Mouse (Mus musculus): ENCODE measurements around the gene Srpk2. TPM values are rescaled to one million over a fixed set of nuclear protein-coding genes. Genes with fewer than 3 reads are reported as not detected.
"Not testable (repeated sequence)": the region's sequence is repeated elsewhere in the genome, so short reads cannot be mapped to it uniquely, and the experiment has no call there.

The Srpk2 gene
- total RNA-seq, 2 experiments from 2014 or later: 23.8 to 27.4 TPM

DNA sequence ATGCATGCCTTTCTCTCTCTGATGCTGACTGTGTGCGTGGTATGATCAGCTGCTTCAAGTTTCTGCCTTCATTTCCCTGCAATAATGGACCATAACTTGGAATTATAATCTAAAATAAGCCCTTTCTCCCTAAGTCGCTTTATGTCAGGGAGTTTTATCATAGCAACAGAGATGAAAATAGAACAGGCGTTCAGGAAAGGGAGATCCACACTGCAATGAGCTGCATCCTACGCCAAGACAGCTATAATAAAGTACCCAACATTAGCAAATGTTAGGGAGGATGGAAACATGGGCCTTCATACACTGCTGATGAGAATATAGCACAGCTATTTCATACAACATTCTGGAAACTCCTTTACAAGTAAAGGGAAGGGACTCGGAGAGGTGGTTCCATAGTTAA lies 116.2 kb downstream of the Srpk2 start:
- no peak for DNase-seq (ENCODE audit: low spot score)

GRCm38 (mm10) chr5:23566382-23566781 lies 118.0 kb downstream of the Srpk2 start:
- no peak for DNase-seq (ENCODE audit: low spot score)

GRCm38 (mm10) chr5:23562278-23563060 lies 121.9 kb downstream of the Srpk2 start:
- DNase-seq (ENCODE audit: low spot score): no peak

GRCm38 (mm10) chr5:23561227-23561626 lies 123.2 kb downstream of the Srpk2 start:
- DNase-seq (ENCODE audit: low spot score): no peak

- no peak for DNase-seq (ENCODE audit: low spot score)
Observed at GRCm38 (mm10) chr5:23560171-23560570, 124.2 kb downstream of the Srpk2 start.

GRCm38 (mm10) chr5:23556007-23556770 lies 128.2 kb downstream of the Srpk2 start:
- DNase-seq (ENCODE audit: low spot score): no peak

- not testable (repeated sequence) for DNase-seq (ENCODE audit: low spot score)
Observed at GRCm38 (mm10) chr5:23553338-23553737, 131.1 kb downstream of the Srpk2 start.

- DNase-seq (ENCODE audit: low spot score): peak; percentile 30
Observed at GRCm38 (mm10) chr5:23551687-23552086, 132.7 kb downstream of the Srpk2 start.

- DNase-seq (ENCODE audit: low spot score): no peak
Observed at GRCm38 (mm10) chr5:23535692-23536091, 148.7 kb downstream of the Srpk2 start.

DNA sequence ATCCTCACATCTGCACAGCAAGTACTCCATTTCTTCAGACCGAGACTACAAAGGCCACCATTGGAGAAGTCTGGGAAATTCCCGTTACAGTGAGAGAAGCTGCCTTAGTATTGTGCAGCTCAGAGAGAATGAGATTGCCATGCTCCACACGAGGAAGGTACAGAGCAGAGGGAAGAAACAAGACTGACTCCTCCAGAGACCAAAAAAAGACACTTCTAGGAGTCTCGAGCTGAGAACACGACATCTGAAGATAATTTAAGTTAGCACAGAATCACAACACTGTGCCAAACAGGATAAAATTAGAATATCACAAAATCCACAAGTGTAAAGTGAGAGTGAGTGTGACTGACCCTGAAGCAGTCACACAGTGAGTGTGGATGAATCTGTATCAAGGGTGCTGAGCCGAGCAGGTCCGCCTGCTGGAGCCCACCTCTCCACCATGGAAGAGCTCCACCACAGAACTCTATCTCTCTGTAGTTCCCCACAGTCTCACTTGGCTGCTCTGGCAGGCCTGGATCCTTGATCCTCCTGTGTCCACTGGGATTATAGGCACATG lies 152.8 kb downstream of the Srpk2 start:
- DNase-seq (ENCODE audit: low spot score): no peak

DNA sequence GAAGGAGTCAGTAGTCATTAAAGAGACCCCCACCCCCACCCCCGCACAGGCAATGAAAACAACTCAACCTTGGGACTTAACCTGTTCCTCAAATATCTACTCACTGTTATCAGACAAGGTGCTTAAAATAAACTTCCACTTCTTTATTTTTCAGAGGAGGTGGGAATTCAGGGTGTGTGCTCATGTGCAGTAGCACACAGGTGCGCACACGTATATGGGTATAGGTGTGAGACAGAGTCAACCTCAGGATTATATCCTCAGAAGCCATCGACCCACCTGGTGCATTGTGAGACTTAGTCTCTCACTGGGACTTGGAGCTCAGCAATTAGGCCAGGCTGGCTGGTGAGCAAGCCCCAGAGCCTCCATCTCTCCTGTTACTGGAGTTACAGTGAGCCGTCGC lies 153.3 kb downstream of the Srpk2 start:
- DNase-seq (ENCODE audit: low spot score): no peak

DNA sequence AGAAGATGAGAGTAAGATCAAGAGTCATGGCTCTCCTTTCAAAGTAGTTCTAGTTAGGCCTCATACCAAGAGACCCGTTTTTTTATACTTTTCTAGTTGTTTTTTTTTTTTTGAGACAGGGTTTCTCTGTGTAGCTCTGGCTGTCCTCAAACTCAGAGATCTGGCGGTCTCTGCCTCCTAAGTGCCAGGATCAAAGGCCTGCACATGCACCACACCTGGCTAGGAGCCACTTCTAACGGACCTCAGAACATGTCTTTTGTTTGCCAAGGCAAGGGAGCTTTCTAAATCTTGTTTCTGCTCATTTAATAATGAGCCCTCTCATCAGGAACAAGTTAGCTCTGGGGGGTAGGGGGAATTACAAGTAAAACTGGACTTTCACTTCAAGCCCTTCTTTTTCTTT lies 159.8 kb downstream of the Srpk2 start:
- no peak for DNase-seq (ENCODE audit: low spot score)

DNA sequence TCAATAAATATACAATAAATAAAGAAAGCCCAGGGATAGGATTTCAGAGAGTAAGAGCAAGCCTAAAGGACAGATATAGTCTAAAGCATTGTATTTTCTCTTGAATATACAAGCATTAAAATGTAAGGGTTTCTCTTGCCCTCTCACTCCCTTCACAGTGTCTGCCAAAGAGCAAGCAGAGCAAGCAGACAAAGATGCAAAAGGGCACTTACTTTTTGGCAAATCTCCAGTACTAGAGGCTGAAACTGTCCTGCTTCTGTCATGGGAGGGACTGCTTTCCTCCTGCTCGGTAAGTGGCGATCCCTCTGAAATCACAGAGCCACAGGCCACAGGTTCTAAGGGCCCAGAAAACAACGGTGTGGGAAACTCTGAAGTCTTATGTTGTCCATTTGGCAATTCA lies 160.5 kb downstream of the Srpk2 start:
- DNase-seq (ENCODE audit: low spot score): no peak

- DNase-seq (ENCODE audit: low spot score): no peak
Observed at GRCm38 (mm10) chr5:23521645-23522044, 162.8 kb downstream of the Srpk2 start.

DNA sequence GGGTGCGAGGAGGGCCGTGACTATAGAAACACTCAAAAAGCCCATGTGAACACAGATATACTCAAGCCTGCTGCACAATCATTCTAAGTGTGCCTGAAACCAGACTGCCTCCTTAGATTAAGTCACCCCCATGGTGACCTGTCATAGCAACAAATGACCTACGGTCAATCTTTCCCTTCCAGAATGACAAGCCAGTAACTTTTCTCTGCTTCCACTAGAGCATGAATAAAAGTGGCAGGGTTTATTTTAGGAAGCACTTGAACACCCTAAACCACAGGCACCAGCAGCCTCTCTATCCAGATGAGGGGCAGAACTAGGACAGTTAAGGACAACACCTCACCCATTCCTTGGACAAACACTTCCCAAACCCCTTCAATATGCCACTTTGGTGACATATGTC lies 164.7 kb downstream of the Srpk2 start:
- no peak for DNase-seq (ENCODE audit: low spot score)

- DNase-seq (ENCODE audit: low spot score): peak; percentile 37
Observed at GRCm38 (mm10) chr5:23518673-23519072, 165.7 kb downstream of the Srpk2 start.

GRCm38 (mm10) chr5:23517839-23518238 lies 166.6 kb downstream of the Srpk2 start:
- no peak for DNase-seq (ENCODE audit: low spot score)

GRCm38 (mm10) chr5:23516962-23517361 lies 167.5 kb downstream of the Srpk2 start:
- DNase-seq (ENCODE audit: low spot score): no peak

GRCm38 (mm10) chr5:23515038-23515437 lies 169.4 kb downstream of the Srpk2 start:
- DNase-seq (ENCODE audit: low spot score): no peak

- DNase-seq (ENCODE audit: low spot score): no peak
Observed at GRCm38 (mm10) chr5:23513468-23513867, 170.9 kb downstream of the Srpk2 start.

DNA sequence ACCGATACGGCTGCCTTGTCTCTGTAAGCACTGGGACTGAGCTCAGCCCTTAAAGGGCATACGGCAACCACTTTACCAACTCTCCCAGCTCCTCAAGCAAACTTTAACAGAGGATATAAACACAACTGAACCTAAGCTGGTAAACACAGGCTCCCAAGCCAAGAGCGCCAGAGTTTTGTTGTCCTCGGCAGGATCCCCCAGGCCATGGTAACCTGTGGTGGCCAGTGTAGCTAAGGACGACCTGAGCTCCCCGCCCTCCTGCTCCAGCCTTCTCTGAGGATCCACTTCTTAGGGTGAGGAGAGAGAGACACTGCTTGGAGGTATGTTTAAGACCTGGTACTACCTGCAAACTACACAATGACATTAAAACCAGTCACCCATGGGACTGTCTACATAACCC lies 171.9 kb downstream of the Srpk2 start:
- DNase-seq (ENCODE audit: low spot score): no peak

DNA sequence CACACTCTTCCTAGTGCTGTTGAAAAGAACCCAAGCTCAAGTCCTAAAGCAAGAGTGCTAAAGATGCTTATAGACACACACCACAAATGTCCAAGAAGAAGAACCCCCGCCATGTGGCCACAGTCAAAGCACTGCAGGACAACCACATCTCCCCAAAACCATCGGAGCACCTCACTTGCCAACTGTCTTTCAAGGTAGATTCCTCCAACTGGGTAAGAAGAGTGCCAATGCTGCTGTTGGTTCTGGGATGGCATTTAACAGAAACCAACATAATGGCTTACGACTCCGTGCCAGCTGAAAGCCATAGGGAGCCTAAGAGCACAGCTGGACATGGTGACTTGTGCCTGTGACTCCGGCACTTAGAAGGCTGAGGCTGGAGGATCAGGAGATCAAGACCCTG lies 173.0 kb downstream of the Srpk2 start:
- DNase-seq (ENCODE audit: low spot score): no peak

DNA sequence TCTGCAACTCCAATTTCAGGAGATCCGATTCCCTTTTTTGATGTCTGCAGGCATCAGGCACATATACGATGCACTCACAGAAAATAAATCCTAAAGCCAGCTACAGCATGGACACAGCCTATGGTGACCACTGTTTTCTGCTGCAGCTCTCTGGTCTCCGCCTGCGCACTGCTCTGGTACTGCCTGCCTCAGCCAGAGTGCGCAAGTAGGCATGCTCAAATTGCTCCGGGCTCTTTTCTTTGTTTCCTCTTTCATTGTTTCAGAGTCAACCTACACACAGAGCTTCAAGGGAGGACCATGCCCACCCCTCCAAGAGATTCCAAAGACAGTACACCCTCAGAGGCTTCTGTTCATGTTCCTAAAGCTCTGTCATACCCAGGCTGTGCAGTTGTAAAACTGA lies 175.8 kb downstream of the Srpk2 start:
- DNase-seq (ENCODE audit: low spot score): no peak
